Mouse (Mus musculus) midbrain, postnatal 0 days (tissue): ENCODE measurements at regions not wholly inside any gene's neighbourhood (a gene's known extent, or its start where the extent isn't known, plus 50 kb on each side); places are given as distances from the start of the nearest gene placed in this dataset.

Source experiments
- ATAC-seq: fragments of 200-750 bp; cut with Nextera tagmentation; 2 replicates; pipeline ENCODE4 v1.8.0; 2017; ENCODE audit warnings: moderate number of reproducible peaks, mild to moderate bottlenecking, moderate TSS enrichment, moderate library complexity; ENCODE audit not compliant: low FRiP score
- DNase-seq: peaks from one replicate; pipeline ENCODE4 v3.0.0-alpha.2; 2015; ENCODE audit warnings: low spot score
- H3K27ac ChIP-seq: fragments of 300-500 bp; sonication (generic); 2 replicates; pipeline ENCODE4 v1.5.1; 2014; ENCODE audit warnings: low read depth, mild to moderate bottlenecking, low read length, mixed read lengths
- H3K27me3 ChIP-seq: fragments of 300-500 bp; sonication (generic); 2 replicates; pipeline ENCODE4 v1.6.1; 2014; ENCODE audit warnings: low read length, control low read depth, mixed read lengths; ENCODE audit not compliant: insufficient read depth
- H3K36me3 ChIP-seq: fragments of 300-500 bp; sonication (generic); 2 replicates; pipeline ENCODE4 v1.6.1; 2014; ENCODE audit warnings: low read length, control low read depth, mixed read lengths; ENCODE audit not compliant: insufficient read depth
- H3K4me1 ChIP-seq: fragments of 300-500 bp; sonication (generic); 2 replicates; pipeline ENCODE4 v1.6.1; 2014; ENCODE audit warnings: mild to moderate bottlenecking, control low read depth, antibody characterized with exemption, low read length, mixed read lengths; ENCODE audit not compliant: insufficient read depth
- H3K4me2 ChIP-seq: fragments of 300-500 bp; sonication (generic); 2 replicates; pipeline ENCODE4 v1.6.1; 2014; ENCODE audit warnings: low read depth, mild to moderate bottlenecking, low read length, mixed read lengths; ENCODE audit not compliant: poor library complexity, severe bottlenecking
- H3K4me3 ChIP-seq: fragments of 300-500 bp; sonication (generic); 2 replicates; pipeline ENCODE4 v1.5.1; 2014; ENCODE audit warnings: low read depth, mild to moderate bottlenecking, low read length, moderate library complexity
- H3K9ac ChIP-seq: fragments of 300-500 bp; sonication (generic); replicated peaks from 2 replicates; pipeline ENCODE4 v1.6.1; 2014; ENCODE audit warnings: mild to moderate bottlenecking, low read length, moderate library complexity, mixed read lengths; ENCODE audit not compliant: poor library complexity, severe bottlenecking
- H3K9me3 ChIP-seq: fragments of 300-500 bp; sonication (generic); 2 replicates; pipeline ENCODE4 v1.6.1; 2016; ENCODE audit warnings: low read length, control low read depth
- CTCF ChIP-seq: IDR thresholded peaks from 2 replicates; pipeline ENCODE4 v1.5.1; 2016; ENCODE audit warnings: antibody characterized with exemption, mild to moderate bottlenecking
- WGBS: fragments of 180-500 bp; shearing (Covaris S2); extraction: QIAGEN DNeasy Blood & Tissue Kit; methylation state at CpG from one replicate; pipeline ENCODE4 v1.1.7; 2014; 5-methylcytosine and 5-hydroxymethylcytosine counted together

DNA sequence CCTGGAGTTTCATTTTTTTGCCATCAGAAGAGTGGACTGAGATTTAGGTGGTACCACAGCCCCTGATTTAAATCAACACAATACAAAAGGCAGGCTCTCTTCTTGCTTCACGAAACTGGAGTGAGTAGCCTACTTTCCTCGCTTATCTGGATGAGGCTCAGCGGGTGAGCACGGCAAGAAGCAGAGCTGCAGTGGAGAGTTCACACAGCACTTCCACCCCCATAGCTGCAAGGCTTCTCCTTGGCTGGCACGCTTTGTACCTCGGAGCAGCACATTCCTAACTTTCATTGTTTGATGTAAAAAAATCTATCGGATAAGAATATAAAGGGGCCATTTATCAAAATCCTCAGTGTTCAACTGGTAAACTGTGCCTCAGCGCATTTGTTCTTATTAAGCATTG is 72.8 kb upstream of the Agbl1 start:
- H3K9me3 ChIP-seq: no peaks in the 10 kb centered on the region
- no peak for DNase-seq
- H3K27me3 ChIP-seq: no peaks in the 10 kb centered on the region
- no peak overlapping the region for H3K9ac ChIP-seq
- H3K4me1 ChIP-seq: no peaks in the 10 kb centered on the region
- WGBS: 27% methylated on average over 8 of the region's 8 CpGs
- no peak for TF ChIP-seq CTCF
- no peaks in the 10 kb centered on the region for H3K36me3 ChIP-seq
- H3K27ac ChIP-seq: no peak overlapping the region
- H3K4me3 ChIP-seq: no peak overlapping the region
- no peak for ATAC-seq
- H3K4me2 ChIP-seq: no peak overlapping the region

GRCm38 (mm10) chr7:76164191-76164590 is 65.5 kb upstream of the Agbl1 start:
- Histone ChIP-seq H3K9ac (no peak overlapping the region), H3K27me3 (no peaks in the 10 kb centered on the region), H3K4me3 (no peak overlapping the region), H3K9me3 (no peaks in the 10 kb centered on the region), H3K4me1 (no peaks in the 10 kb centered on the region), H3K36me3 (no peaks in the 10 kb centered on the region), H3K4me2 (no peak overlapping the region), H3K27ac (no peak overlapping the region)
- ATAC-seq (no peak), DNase-seq (no peak)
- no peak for TF ChIP-seq CTCF
- 91% methylated on average over 1 of the region's 1 CpGs for WGBS

DNA sequence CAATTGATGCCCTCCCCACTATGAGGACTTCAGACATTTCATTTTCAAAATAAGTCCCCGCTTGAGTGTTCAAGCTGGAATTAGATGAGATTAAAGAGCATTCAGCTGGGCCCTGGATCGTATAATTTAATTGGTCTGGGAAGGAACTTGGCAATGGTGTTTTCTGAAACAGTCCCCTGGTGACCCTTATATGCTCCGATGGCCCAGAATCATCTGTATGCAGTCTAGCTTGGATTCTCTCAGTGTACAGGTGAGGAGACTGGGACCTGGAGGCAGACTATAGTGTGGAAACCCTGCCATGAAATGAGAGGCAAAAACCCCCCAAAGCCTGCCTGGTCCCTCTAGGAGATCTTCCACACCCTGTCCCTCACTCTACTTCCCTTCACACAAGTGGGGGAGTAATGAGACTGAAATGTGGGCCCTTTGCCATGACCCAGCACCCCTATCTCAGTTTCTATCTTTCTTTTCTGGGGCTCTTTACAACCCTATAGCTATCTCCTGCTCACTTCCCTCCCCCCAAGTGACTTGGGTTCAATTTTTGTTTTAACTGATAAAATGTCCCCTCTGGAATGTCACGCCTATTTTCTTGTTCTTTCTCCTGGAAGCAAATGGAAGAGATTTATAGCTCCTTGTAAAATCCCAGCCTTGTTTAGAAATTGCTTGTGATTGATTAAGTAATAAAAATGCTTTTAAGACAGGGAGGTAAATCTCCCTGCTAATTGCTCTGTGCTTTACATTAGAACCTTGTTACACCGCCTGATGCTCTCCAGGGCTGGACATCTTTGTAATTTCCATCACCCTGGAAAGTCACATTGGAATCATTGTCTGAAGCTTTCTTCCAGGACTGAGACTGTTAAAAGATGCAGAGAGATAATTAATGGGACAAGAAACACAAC is 64.7 kb upstream of the Agbl1 start:
- DNase-seq: no peak
- Histone ChIP-seq H3K9ac (no peak overlapping the region), H3K9me3 (no peaks in the 10 kb centered on the region), H3K27ac (no peak overlapping the region), H3K4me1 (no peaks in the 10 kb centered on the region), H3K27me3 (no peaks in the 10 kb centered on the region), H3K4me2 (no peak overlapping the region), H3K4me3 (no peak overlapping the region), H3K36me3 (no peaks in the 10 kb centered on the region)
- ATAC-seq: no peak
- TF ChIP-seq CTCF: no peak
- 85% methylated on average over 5 of the region's 5 CpGs for WGBS

- H3K36me3 ChIP-seq: no peaks in the 10 kb centered on the region
- 88% methylated on average over 2 of the region's 2 CpGs for WGBS
- DNase-seq: no peak
- no peaks in the 10 kb centered on the region for H3K4me1 ChIP-seq
- H3K4me2 ChIP-seq: no peak overlapping the region
- ATAC-seq: no peak
- no peaks in the 10 kb centered on the region for H3K9me3 ChIP-seq
- no peak overlapping the region for H3K4me3 ChIP-seq
- no peak overlapping the region for H3K9ac ChIP-seq
- TF ChIP-seq CTCF: no peak
- no peak overlapping the region for H3K27ac ChIP-seq
- H3K27me3 ChIP-seq: no peaks in the 10 kb centered on the region
These were observed 59.2 kb upstream of the Agbl1 start for GRCm38 (mm10) chr7:76170481-76170880.

- 78% methylated on average over 5 of the region's 5 CpGs for WGBS
These were observed 53.5 kb upstream of the Agbl1 start for GRCm38 (mm10) chr7:76176235-76176634.

DNA sequence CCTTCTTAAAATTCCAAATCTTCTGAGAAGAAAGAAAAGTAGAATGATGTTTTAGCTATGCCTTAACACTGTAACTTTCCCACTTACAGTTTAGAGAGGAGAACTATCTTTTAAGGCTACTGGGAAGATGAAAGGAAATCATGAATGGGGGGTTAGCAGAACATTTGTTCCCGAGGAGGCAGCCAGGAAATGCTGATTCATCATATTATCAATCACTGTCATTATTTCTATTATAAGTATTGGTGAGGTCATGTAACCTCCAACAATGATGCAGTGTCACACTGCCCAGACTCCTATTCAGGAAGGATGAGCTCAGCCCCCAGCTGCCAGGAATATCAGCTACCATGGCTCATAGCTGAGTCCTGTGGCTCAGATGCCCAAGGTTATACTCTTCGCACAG is 52.3 kb upstream of the Agbl1 start:
- Histone ChIP-seq H3K4me2 (no peak overlapping the region), H3K9me3 (no peaks in the 10 kb centered on the region), H3K4me1 (no peaks in the 10 kb centered on the region), H3K4me3 (no peak overlapping the region), H3K36me3 (no peaks in the 10 kb centered on the region), H3K27ac (no peak overlapping the region), H3K27me3 (no peaks in the 10 kb centered on the region), H3K9ac (no peak overlapping the region)
- WGBS: 72% methylated on average over 2 of the region's 2 CpGs
- ATAC-seq (no peak), DNase-seq (no peak)
- TF ChIP-seq CTCF: no peak

More at GRCm38 (mm10) chr7:76176235-76176634, 53.5 kb upstream of the Agbl1 start:
- Histone ChIP-seq H3K36me3 (no peaks in the 10 kb centered on the region), H3K9me3 (no peaks in the 10 kb centered on the region), H3K9ac (no peak overlapping the region), H3K27ac (no peak overlapping the region), H3K27me3 (no peaks in the 10 kb centered on the region), H3K4me2 (no peak overlapping the region), H3K4me1 (no peaks in the 10 kb centered on the region), H3K4me3 (no peak overlapping the region)
- no peak for TF ChIP-seq CTCF
- ATAC-seq (no peak), DNase-seq (no peak)
